Mouse (Mus musculus): ENCODE data around the gene Rb1. TPM values are rescaled to one million over a fixed set of nuclear protein-coding genes. Genes with fewer than 3 reads are reported as not detected.

The Rb1 gene
- polyA plus RNA-seq (2014; fragmentation: Nextera tagmentation; extraction: Ambion mirVana) = 37.3 and 37.4 TPM in 2 replicates

DNA sequence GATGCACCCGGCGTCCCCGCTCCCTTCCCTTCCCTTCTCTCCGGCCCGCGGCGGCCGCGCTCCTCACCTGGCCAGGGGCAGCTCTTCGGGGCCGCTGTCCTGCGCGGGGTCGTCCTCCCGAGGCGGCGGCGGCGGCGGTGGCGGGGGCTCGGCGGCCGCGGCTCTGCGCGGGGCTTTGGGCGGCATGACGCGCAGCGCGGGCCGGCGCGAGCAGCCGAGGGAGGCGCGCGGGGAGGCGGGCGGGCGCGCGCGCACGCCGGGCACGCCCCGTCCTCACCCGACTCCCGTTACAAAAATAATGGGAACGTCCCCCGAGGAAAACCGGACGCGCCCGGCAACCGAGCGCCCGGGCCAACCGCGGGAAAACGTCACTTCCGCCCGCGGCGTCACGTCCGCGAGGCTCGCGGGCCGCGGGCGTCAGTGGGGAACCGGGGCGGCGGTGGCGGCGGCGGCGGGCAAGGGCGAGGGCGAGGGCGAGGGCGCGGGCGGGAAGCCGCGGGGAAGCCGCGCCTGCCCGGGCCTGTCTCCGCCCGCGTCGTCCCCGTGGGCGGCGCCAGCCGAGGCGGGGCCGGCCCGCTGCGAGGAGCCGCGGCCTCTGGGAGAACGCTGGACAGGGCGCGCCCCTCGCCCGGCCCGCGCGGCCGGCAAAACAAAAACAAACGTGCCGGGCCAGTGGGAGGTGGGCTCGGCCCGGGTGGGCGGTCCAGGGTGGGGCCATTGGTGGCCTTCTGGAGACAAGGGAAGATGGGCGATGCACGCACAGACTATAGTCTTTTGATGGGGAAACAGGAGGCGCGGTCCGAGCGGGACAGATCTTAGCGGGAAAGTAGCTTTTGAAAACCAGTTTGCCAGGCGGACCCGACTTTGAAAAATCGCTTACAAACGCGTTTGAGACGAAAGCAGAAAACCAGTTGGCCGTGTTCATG is at the start of gene Rb1:
TSS of gene Rb1 (minus strand) at position 367 of the 926 bp plus-strand sequence.
- ATAC-seq (replicated peaks; ENCODE audit: low FRiP score) (peak; percentile 92), DNase-seq (ENCODE audit: low spot score) (peak; percentile 91)
- no peaks in the 10 kb centered on the region for H3K9me3 ChIP-seq (ENCODE audit: control insufficient read depth, low read length)
- peak within 1 kb of the TSS; percentile 84 for H3K9ac ChIP-seq (ENCODE audit: low read length)
- 0 out of 2 replicates have a peak, but pooled peaks cover 5% of the 10 kb centered on the region for H3K4me1 ChIP-seq (replicated peaks; ENCODE audit: control insufficient read depth, insufficient read depth, low read length)
- peak within 1 kb of the TSS; percentile 85 for H3K27ac ChIP-seq (ENCODE audit: low read depth, low read length)
- peak within 1 kb of the TSS; percentile 75 for H3K4me2 ChIP-seq (ENCODE audit: low read depth, low read length, severe bottlenecking)
- under 1% methylated on average over 113 of the region's 135 CpGs for WGBS
- no peaks in the 10 kb centered on the region; the same call in 1 of the 2 replicates for H3K36me3 ChIP-seq (ENCODE audit: control insufficient read depth, insufficient read depth, low read length)
- H3K4me3 ChIP-seq (ENCODE audit: low read depth, low read length) = peak within 1 kb of the TSS; percentile 92
- H3K27me3 ChIP-seq (ENCODE audit: control insufficient read depth, insufficient read depth, low read length) = no peaks in the 10 kb centered on the region

DNA sequence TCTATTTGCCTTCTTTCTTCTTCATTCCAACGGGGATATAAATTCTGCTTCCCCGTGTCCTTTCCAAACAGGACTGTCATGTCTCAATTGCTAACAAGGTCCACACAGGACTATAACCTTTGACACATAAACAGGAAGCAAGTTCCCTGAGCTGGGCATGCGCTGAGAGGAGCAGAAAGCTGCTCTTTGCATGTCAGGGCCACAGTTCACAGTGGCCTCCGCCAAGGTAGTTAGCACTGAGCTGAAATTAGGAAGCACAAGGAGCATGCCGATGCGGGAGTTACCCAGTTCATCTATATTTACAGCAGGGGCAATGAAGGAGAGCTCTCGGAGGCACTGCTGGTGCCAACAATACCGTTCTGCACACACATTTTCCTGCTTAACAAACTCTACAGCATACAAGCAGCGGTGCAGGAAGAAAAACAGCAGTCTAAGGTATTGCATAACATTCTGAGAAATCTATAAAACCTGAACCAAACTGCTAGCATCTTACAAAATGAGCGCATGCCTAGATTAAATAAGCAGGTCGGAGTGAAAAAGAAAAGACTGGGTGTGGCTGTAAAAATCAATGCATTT is 48.8 kb upstream of the Rb1 start:
- DNase-seq (ENCODE audit: low spot score) = no peak
- no peak for ATAC-seq (replicated peaks; ENCODE audit: low FRiP score)
- Histone ChIP-seq H3K27me3 (ENCODE audit: control insufficient read depth, insufficient read depth, low read length) (no peaks in the 10 kb centered on the region), H3K27ac (ENCODE audit: low read depth, low read length) (no peak overlapping the region), H3K36me3 (ENCODE audit: control insufficient read depth, insufficient read depth, low read length) (no peaks in the 10 kb centered on the region), H3K4me2 (ENCODE audit: low read depth, low read length, severe bottlenecking) (no peak overlapping the region), H3K4me3 (ENCODE audit: low read depth, low read length) (no peak overlapping the region), H3K9me3 (ENCODE audit: control insufficient read depth, low read length) (no peaks in the 10 kb centered on the region), H3K9ac (ENCODE audit: low read length) (no peak overlapping the region), H3K4me1 (replicated peaks; ENCODE audit: control insufficient read depth, insufficient read depth, low read length) (no peaks in the 10 kb centered on the region)
- WGBS = 85% methylated on average over 11 of the region's 11 CpGs

DNA sequence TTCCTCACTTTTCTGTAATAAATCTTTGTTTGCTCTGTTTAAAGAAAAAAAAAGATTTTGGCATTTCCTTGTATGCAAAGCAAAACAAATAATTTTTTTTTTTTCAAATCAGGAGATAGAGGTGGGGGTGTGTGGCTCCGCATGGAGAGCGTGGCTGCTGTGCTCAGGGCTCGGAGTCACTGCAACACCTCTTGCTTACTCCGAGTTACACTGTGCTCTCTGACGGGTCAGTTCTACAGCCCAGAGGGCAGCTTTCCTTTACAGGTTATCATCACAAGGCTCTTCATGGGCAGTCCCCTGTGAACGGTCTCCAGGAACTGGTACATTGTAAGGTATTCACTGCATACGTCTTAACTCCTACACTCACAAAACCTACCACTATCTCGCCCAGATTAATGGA is 48.0 kb upstream of the Rb1 start:
- Histone ChIP-seq H3K9me3 (ENCODE audit: control insufficient read depth, low read length) (no peaks in the 10 kb centered on the region), H3K9ac (ENCODE audit: low read length) (no peak overlapping the region), H3K4me1 (replicated peaks; ENCODE audit: control insufficient read depth, insufficient read depth, low read length) (no peaks in the 10 kb centered on the region), H3K27ac (ENCODE audit: low read depth, low read length) (no peak overlapping the region), H3K36me3 (ENCODE audit: control insufficient read depth, insufficient read depth, low read length) (no peaks in the 10 kb centered on the region; the same call in 1 of the 2 replicates), H3K4me3 (ENCODE audit: low read depth, low read length) (no peak overlapping the region), H3K4me2 (ENCODE audit: low read depth, low read length, severe bottlenecking) (no peak overlapping the region), H3K27me3 (ENCODE audit: control insufficient read depth, insufficient read depth, low read length) (no peaks in the 10 kb centered on the region)
- 88% methylated on average over 8 of the region's 8 CpGs for WGBS
- ATAC-seq (replicated peaks; ENCODE audit: low FRiP score) (no peak), DNase-seq (ENCODE audit: low spot score) (no peak)

DNA sequence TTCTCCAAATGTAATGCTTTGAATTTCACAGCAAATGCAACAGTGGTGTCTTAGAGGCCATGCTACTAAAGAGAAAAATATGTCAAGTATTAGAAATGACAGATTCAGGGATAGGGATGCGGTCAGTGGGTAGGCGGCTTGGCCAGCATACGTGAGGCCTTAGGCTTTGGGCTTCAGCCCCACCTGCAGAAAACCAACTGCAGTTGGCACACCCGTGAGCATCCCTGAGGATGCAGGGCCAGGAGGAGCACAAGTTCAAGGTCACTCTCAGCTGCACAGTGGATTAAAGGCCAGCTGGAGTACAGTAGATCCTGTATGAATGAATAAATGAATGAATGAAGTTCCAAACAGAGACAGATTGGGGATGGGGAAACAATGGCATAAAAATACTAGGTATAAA is 47.4 kb upstream of the Rb1 start:
- no peaks in the 10 kb centered on the region for H3K9me3 ChIP-seq (ENCODE audit: control insufficient read depth, low read length)
- no peak overlapping the region for H3K27ac ChIP-seq (ENCODE audit: low read depth, low read length)
- DNase-seq (ENCODE audit: low spot score) = no peak
- H3K4me2 ChIP-seq (ENCODE audit: low read depth, low read length, severe bottlenecking) = no peak overlapping the region
- no peaks in the 10 kb centered on the region for H3K4me1 ChIP-seq (replicated peaks; ENCODE audit: control insufficient read depth, insufficient read depth, low read length)
- no peaks in the 10 kb centered on the region for H3K27me3 ChIP-seq (ENCODE audit: control insufficient read depth, insufficient read depth, low read length)
- no peaks in the 10 kb centered on the region; the same call in 1 of the 2 replicates for H3K36me3 ChIP-seq (ENCODE audit: control insufficient read depth, insufficient read depth, low read length)
- no peak overlapping the region for H3K9ac ChIP-seq (ENCODE audit: low read length)
- no peak overlapping the region for H3K4me3 ChIP-seq (ENCODE audit: low read depth, low read length)
- ATAC-seq (replicated peaks; ENCODE audit: low FRiP score) = no peak
- WGBS = 89% methylated on average over 4 of the region's 4 CpGs

DNA sequence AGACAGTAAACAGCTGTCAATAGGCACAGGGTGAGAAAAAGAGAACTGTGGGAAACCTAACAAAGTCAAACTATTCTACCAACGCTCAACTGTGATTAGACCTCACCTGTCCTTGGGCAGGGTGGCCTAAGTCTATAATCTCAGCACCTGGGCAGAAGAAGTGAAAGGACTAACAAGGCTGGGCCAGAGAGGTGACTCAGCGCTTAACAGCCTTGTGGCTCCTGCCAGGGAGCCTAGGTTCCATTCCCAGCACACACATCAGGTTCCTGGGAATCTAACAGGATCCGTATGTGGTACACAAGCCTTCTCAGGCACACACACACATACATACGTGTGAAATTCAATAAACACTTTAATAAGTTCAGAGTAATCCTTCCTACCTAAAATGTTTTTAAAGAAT is 46.0 kb upstream of the Rb1 start:
- no peaks in the 10 kb centered on the region for H3K9me3 ChIP-seq (ENCODE audit: control insufficient read depth, low read length)
- H3K36me3 ChIP-seq (ENCODE audit: control insufficient read depth, insufficient read depth, low read length) = no peaks in the 10 kb centered on the region; the same call in 1 of the 2 replicates
- H3K9ac ChIP-seq (ENCODE audit: low read length) = no peak overlapping the region
- no peaks in the 10 kb centered on the region for H3K27me3 ChIP-seq (ENCODE audit: control insufficient read depth, insufficient read depth, low read length)
- no peak overlapping the region for H3K4me2 ChIP-seq (ENCODE audit: low read depth, low read length, severe bottlenecking)
- no peak for DNase-seq (ENCODE audit: low spot score)
- no peak overlapping the region for H3K27ac ChIP-seq (ENCODE audit: low read depth, low read length)
- no peak overlapping the region for H3K4me3 ChIP-seq (ENCODE audit: low read depth, low read length)
- 89% methylated on average over 4 of the region's 4 CpGs for WGBS
- ATAC-seq (replicated peaks; ENCODE audit: low FRiP score) = no peak
- H3K4me1 ChIP-seq (replicated peaks; ENCODE audit: control insufficient read depth, insufficient read depth, low read length) = no peaks in the 10 kb centered on the region

DNA sequence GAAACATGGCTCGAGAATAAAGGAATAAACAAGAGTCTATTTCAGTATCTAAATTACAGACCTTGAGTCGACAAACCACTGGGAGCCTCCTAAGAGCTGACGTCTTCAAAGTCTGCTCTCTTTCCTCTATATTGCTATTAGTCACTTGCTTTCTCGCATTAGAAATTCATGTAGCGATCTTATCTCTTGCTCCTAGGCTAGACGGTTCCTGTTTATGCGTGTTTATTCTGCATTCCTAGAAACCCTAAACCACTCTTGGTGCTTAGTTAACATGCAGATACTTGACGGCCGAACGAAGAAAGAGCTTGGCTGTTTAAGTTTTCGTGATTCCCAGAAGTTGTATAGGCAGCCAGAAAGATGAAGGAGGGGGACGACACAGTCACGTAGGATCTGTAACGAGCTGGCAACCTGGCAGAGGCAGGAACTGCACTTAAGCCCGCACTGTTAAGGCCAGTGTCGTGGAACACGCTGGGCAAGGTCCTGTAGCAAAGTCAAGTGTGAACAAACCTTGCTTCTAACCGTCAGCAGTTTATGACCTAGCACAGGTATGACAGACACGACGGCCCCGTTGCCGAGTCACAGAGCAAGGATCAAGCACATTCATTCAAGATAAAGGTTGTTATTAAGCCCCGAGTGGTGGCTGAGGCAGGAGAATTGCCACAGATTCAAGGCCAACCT is 45.2 kb upstream of the Rb1 start:
- no peaks in the 10 kb centered on the region; the same call in 1 of the 2 replicates for H3K36me3 ChIP-seq (ENCODE audit: control insufficient read depth, insufficient read depth, low read length)
- H3K4me1 ChIP-seq (replicated peaks; ENCODE audit: control insufficient read depth, insufficient read depth, low read length) = no peaks in the 10 kb centered on the region
- H3K27me3 ChIP-seq (ENCODE audit: control insufficient read depth, insufficient read depth, low read length) = no peaks in the 10 kb centered on the region
- WGBS = 87% methylated on average over 23 of the region's 23 CpGs
- no peak overlapping the region for H3K4me3 ChIP-seq (ENCODE audit: low read depth, low read length)
- no peak overlapping the region for H3K27ac ChIP-seq (ENCODE audit: low read depth, low read length)
- H3K9ac ChIP-seq (ENCODE audit: low read length) = no peak overlapping the region
- DNase-seq (ENCODE audit: low spot score) (no peak), ATAC-seq (replicated peaks; ENCODE audit: low FRiP score) (no peak)
- no peak overlapping the region for H3K4me2 ChIP-seq (ENCODE audit: low read depth, low read length, severe bottlenecking)
- H3K9me3 ChIP-seq (ENCODE audit: control insufficient read depth, low read length) = no peaks in the 10 kb centered on the region

DNA sequence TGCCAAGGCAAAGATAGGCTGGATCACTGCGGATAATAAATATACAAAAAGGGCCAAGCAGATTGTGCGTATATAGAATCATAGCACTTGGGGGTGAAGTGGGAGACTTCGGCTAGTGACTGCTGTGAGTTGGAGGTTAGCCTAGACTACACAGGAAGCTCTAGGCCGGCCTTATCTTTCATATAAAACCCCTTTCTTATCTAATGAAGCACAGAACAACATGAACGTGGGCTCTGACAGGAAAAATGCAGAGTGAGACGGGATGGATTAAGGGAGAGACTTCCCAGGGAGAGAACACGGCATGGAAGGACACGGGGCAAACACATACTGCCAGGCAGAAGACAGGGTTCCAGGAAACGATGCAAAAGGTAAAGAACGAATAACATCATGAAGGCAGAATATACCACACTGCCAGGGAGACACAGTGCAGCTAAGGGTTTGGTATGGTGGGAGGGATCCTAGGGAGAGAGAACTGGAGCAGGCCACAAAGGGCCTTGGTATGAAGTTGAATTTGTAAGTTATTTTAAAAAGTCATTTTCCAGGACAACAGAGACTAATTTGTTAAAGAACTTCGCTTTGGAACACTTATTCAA is 44.6 kb upstream of the Rb1 start:
- peaks cover 3% of the 10 kb centered on the region; the same call in 1 of the 2 replicates for H3K36me3 ChIP-seq (ENCODE audit: control insufficient read depth, insufficient read depth, low read length)
- H3K4me2 ChIP-seq (ENCODE audit: low read depth, low read length, severe bottlenecking) = no peak overlapping the region
- H3K9ac ChIP-seq (ENCODE audit: low read length) = no peak overlapping the region
- DNase-seq (ENCODE audit: low spot score) (no peak), ATAC-seq (replicated peaks; ENCODE audit: low FRiP score) (no peak)
- H3K4me1 ChIP-seq (replicated peaks; ENCODE audit: control insufficient read depth, insufficient read depth, low read length) = no peaks in the 10 kb centered on the region
- WGBS = 87% methylated on average over 11 of the region's 11 CpGs
- no peaks in the 10 kb centered on the region for H3K27me3 ChIP-seq (ENCODE audit: control insufficient read depth, insufficient read depth, low read length)
- H3K4me3 ChIP-seq (ENCODE audit: low read depth, low read length) = no peak overlapping the region
- no peak overlapping the region for H3K27ac ChIP-seq (ENCODE audit: low read depth, low read length)
- H3K9me3 ChIP-seq (ENCODE audit: control insufficient read depth, low read length) = no peaks in the 10 kb centered on the region

DNA sequence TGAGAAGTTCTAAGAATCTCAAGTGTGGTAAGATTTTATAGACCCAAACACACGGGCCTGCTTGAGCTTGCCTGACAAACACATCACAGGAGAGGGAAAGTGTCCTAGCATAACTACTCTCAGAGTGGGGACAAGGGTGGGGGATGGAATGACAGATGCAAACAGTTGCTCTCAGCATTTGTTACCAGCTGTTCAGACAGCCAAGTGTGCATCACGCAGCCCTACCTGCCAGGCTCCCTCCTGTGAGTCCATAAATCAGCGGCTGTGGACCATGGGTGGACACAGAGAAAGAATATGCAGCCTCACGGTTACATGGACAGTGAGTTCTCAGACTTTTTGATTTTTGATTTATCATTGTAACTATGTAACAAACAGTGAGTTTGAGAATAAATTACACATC is 44.0 kb upstream of the Rb1 start:
- H3K27ac ChIP-seq (ENCODE audit: low read depth, low read length) = no peak overlapping the region
- peaks cover 3% of the 10 kb centered on the region; the same call in 1 of the 2 replicates for H3K36me3 ChIP-seq (ENCODE audit: control insufficient read depth, insufficient read depth, low read length)
- H3K9me3 ChIP-seq (ENCODE audit: control insufficient read depth, low read length) = no peaks in the 10 kb centered on the region
- H3K27me3 ChIP-seq (ENCODE audit: control insufficient read depth, insufficient read depth, low read length) = no peaks in the 10 kb centered on the region
- H3K4me1 ChIP-seq (replicated peaks; ENCODE audit: control insufficient read depth, insufficient read depth, low read length) = no peaks in the 10 kb centered on the region
- ATAC-seq (replicated peaks; ENCODE audit: low FRiP score) = no peak
- H3K4me3 ChIP-seq (ENCODE audit: low read depth, low read length) = no peak overlapping the region
- H3K4me2 ChIP-seq (ENCODE audit: low read depth, low read length, severe bottlenecking) = no peak overlapping the region
- no peak for DNase-seq (ENCODE audit: low spot score)
- H3K9ac ChIP-seq (ENCODE audit: low read length) = no peak overlapping the region
- 90% methylated on average over 4 of the region's 4 CpGs for WGBS

All from forebrain, embryonic 11.5 days (tissue).